Mouse (Mus musculus) liver, embryonic 12.5 days (tissue): Measurements from ENCODE around the gene Stk38l. TPM values are rescaled to one million over a fixed set of nuclear protein-coding genes. Genes with fewer than 3 reads are reported as not detected.
"Not testable (repeated sequence)": the region's sequence is repeated elsewhere in the genome, so short reads cannot be mapped to it uniquely, and the experiment has no call there.

Experiments used
- ATAC-seq: fragments of 200-750 bp; cut with Nextera tagmentation; 2 replicates; pipeline ENCODE4 v1.8.0; 2017; ENCODE audit warnings: moderate number of reproducible peaks, mild to moderate bottlenecking, moderate library complexity
- H3K27ac ChIP-seq: fragments of 300-500 bp; sonication (generic); 2 replicates; pipeline ENCODE4 v1.5.1; 2016; ENCODE audit warnings: mild to moderate bottlenecking
- H3K27me3 ChIP-seq: fragments of 300-500 bp; sonication (generic); replicated peaks from 2 replicates; pipeline ENCODE4 v1.6.1; 2016; ENCODE audit warnings: mild to moderate bottlenecking, moderate library complexity
- H3K36me3 ChIP-seq: fragments of 300-500 bp; sonication (generic); 2 replicates; pipeline ENCODE4 v1.6.1; 2016; ENCODE audit warnings: mild to moderate bottlenecking, moderate library complexity
- H3K4me1 ChIP-seq: fragments of 300-500 bp; sonication (generic); 2 replicates; pipeline ENCODE4 v1.6.1; 2016
- H3K4me2 ChIP-seq: fragments of 300-500 bp; sonication (generic); 2 replicates; pipeline ENCODE4 v1.6.1; 2016; ENCODE audit warnings: mild to moderate bottlenecking, moderate library complexity
- H3K4me3 ChIP-seq: fragments of 300-500 bp; sonication (generic); 2 replicates; pipeline ENCODE4 v1.5.1; 2016; ENCODE audit warnings: mild to moderate bottlenecking, moderate library complexity
- H3K9ac ChIP-seq: fragments of 300-500 bp; sonication (generic); 2 replicates; pipeline ENCODE4 v1.6.1; 2016; ENCODE audit warnings: mild to moderate bottlenecking, moderate library complexity
- H3K9me3 ChIP-seq: fragments of 300-500 bp; sonication (generic); replicated peaks from 2 replicates; pipeline ENCODE4 v1.6.1; 2016; ENCODE audit warnings: mild to moderate bottlenecking, moderate library complexity
- WGBS: fragments of 180-500 bp; shearing (Covaris S2); methylation state at CpG from one replicate; pipeline ENCODE4 v1.1.7; 2016; ENCODE audit not compliant: insufficient replicate concordance; 5-methylcytosine and 5-hydroxymethylcytosine counted together
- polyA plus RNA-seq: library from polyadenylated mRNA; unstranded; fragments of >200 nt; fragmentation: Nextera tagmentation; extraction: Ambion mirVana; gene quantifications from 2 replicates; pipeline ENCODE4 v1.2.1, GENCODE M21; 2016

Stk38l gene
- polyA plus RNA-seq, 1 experiment from 2014 or later: 6.7 TPM

DNA sequence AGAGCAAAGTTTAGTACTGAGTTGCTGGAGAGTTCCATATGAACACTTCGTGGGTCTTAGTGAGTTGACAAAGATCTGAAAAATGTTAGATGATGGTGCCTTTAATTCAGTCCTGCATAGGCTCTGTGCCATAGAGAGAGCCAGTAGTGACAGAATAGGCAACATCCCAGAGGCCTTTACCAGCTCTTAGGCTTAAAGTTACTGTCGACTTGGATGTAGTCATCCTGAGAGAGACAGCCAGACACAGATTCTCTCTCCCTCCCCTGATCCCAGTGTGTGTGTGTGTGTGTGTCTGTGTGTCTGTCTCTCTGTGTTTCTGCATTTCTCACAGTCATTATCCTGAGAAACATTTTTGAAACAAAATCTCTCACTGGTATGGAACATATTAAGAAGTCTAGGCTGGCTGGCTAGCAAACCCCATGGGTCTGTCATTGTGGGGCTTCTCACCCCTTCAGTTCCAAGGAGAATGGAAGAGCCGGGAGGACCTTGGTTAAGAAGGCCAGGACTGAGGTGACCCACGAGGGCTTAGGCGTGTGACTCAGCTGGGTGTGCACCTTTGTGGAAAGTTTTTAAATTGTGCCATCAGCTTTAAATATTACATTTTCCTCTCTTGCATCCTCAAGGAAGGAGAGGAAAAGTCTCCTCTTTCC is 17.3 kb downstream of the Stk38l start:
- Histone ChIP-seq H3K27ac (no peak overlapping the region), H3K36me3 (no peaks in the 10 kb centered on the region), H3K4me3 (no peak overlapping the region), H3K27me3 (no peaks in the 10 kb centered on the region), H3K4me2 (no peak overlapping the region), H3K9me3 (no peaks in the 10 kb centered on the region), H3K4me1 (peaks cover 11% of the 10 kb centered on the region), H3K9ac (no peak overlapping the region)
- no peak for ATAC-seq
- 74% methylated on average over 5 of the region's 5 CpGs for WGBS

DNA sequence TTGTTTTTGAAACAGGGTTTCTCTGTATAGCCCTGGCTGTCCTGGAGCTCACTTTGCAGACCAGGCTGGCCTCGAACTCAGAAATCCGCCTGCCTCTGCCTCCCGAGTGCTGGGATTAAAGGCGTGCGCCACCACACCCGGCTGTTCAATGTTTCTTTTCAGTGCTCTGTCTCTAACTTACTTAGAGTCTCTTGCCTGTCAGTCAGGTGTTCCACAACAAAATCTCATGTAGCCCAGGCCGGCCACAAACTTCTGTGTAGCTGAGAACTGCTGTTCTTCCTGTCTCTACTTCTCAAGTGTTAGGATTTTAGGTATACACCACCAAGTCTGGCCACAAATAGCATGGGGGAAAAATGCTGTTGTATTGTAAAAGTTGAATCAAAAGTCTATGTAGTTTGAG is 19.5 kb downstream of the Stk38l start:
- H3K4me3 ChIP-seq, H3K36me3 ChIP-seq, H3K9me3 ChIP-seq, ATAC-seq, H3K27ac ChIP-seq, H3K9ac ChIP-seq, H3K27me3 ChIP-seq, H3K4me2 ChIP-seq: not testable (repeated sequence)
- 79% methylated on average over 7 of the region's 7 CpGs for WGBS
- peaks cover 17% of the 10 kb centered on the region for H3K4me1 ChIP-seq

DNA sequence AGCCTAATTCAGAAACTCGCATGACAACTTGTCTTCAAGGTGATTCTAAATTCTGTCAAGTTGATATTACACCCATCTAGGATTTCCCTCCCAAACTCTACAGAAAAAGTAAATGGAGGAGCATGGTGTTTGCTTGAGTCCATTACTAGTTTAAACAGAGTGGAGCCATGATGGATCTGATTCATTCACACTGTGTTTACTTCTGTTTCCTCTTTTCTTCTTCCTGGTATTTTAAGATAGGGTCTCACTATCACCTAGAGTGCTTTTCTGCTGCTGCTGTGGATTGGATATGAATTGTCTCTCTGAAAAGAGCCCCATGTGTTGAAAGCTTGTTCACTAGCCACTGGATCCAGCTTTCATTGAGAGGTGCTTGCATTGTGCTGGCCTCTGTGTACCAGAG is 20.4 kb downstream of the Stk38l start:
- no peak overlapping the region for H3K4me2 ChIP-seq
- H3K4me1 ChIP-seq: peaks cover 17% of the 10 kb centered on the region
- no peaks in the 10 kb centered on the region for H3K36me3 ChIP-seq
- no peaks in the 10 kb centered on the region for H3K27me3 ChIP-seq
- WGBS: 67% methylated on average over 1 of the region's 1 CpGs
- H3K9ac ChIP-seq: no peak overlapping the region
- H3K27ac ChIP-seq: no peak overlapping the region
- no peaks in the 10 kb centered on the region for H3K9me3 ChIP-seq
- no peak for ATAC-seq
- no peak overlapping the region for H3K4me3 ChIP-seq

DNA sequence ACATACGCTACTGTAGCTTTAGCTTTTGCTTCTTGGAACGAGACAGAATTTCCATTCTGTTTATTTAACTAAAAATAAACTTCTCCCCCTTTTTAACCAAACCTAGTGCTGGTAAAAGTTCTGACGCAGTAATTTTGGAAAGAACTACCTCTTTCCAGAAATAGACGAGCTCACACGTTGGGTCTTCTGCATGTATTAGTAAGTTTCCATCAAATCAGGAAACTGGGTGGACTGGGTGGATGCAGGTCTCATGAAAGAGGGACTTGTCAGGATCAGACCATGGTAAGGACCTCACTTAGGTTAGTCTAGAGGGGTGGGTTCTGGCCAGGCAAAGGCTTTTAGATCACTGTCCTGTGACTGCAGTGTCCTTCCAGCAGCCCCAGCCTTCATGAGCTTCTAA is 21.8 kb downstream of the Stk38l start:
- no peak for ATAC-seq
- peaks cover 6% of the 10 kb centered on the region for H3K4me1 ChIP-seq
- H3K36me3 ChIP-seq: no peaks in the 10 kb centered on the region
- no peak overlapping the region for H3K27ac ChIP-seq
- no peak overlapping the region for H3K9ac ChIP-seq
- H3K4me3 ChIP-seq: no peak overlapping the region
- H3K9me3 ChIP-seq: no peaks in the 10 kb centered on the region
- H3K27me3 ChIP-seq: no peaks in the 10 kb centered on the region
- no peak overlapping the region for H3K4me2 ChIP-seq
- WGBS: 65% methylated on average over 5 of the region's 5 CpGs

DNA sequence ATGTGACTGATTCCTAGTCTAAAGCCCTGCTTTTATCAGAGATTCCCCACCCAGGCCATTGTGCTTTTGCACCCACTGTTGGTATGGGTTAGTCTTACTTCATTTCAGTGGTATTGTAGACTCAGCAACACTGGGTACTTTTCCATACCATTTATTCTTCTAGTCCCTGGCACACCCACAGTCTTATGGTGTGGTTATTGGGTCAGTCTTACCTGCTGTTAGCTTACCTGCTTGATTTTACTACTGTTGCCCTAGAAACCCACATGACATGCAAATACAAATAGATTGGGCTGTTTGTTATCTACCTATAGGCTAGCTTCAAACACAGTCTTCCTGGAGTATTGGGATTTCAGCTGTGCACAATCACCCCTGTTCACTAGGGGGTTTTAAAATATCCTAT is 22.3 kb downstream of the Stk38l start:
- H3K9ac ChIP-seq: no peak overlapping the region
- H3K9me3 ChIP-seq: no peaks in the 10 kb centered on the region
- no peak overlapping the region for H3K27ac ChIP-seq
- H3K4me3 ChIP-seq: no peak overlapping the region
- H3K27me3 ChIP-seq: no peaks in the 10 kb centered on the region
- H3K36me3 ChIP-seq: no peaks in the 10 kb centered on the region
- no peak overlapping the region for H3K4me2 ChIP-seq
- no peak for ATAC-seq
- peaks cover 9% of the 10 kb centered on the region for H3K4me1 ChIP-seq

DNA sequence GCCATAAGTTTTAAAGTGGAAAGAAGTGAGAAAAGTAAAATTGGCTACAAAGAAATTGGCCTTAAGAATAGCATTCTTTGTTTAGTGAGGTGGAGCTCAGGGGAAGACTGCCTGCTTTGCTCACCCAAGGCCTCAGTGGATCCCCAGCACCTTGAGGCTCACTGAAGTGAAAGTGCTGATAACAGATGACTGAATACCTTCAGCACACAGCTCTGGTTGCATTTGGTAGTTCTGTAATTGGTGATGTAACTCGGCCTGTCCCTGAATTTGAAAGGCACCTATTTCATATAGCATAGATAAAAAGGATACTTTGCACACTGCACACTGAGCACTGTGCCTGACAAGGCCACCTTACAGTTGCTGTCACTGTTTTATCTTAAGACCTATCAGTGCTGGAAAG is 23.5 kb downstream of the Stk38l start:
- no peak overlapping the region for H3K9ac ChIP-seq
- no peaks in the 10 kb centered on the region for H3K9me3 ChIP-seq
- H3K4me2 ChIP-seq: no peak overlapping the region
- H3K36me3 ChIP-seq: no peaks in the 10 kb centered on the region
- no peak for ATAC-seq
- peaks cover 9% of the 10 kb centered on the region; the same call in 1 of the 2 replicates for H3K4me1 ChIP-seq
- 73% methylated on average over 1 of the region's 1 CpGs for WGBS
- H3K27me3 ChIP-seq: no peaks in the 10 kb centered on the region
- no peak overlapping the region for H3K4me3 ChIP-seq
- no peak overlapping the region for H3K27ac ChIP-seq

DNA sequence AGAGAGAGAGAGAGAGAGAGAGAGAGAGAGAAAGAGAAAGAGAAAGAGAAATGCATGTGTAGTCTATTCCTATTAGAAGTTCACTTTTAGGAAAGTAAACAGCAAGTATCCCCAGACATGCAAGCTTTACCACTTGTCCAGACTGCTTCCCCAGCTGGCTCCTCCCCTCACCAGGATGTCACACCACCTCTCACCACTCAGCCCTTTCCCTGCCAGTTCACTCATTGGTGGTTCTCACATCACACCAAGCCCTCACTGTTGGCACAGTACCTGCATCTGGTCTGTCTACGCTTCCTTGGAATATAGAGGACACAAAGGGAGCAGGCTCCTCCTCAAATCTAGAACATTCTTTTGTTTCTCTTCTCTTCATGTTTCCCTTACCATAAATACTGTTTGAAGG is 26.9 kb downstream of the Stk38l start:
- no peak overlapping the region for H3K4me2 ChIP-seq
- no peaks in the 10 kb centered on the region for H3K9me3 ChIP-seq
- WGBS: 70% methylated on average over 1 of the region's 1 CpGs
- no peak overlapping the region for H3K4me3 ChIP-seq
- no peak overlapping the region for H3K9ac ChIP-seq
- no peak overlapping the region for H3K27ac ChIP-seq
- H3K4me1 ChIP-seq: peaks cover 29% of the 10 kb centered on the region
- H3K27me3 ChIP-seq: no peaks in the 10 kb centered on the region
- no peaks in the 10 kb centered on the region for H3K36me3 ChIP-seq
- no peak for ATAC-seq

DNA sequence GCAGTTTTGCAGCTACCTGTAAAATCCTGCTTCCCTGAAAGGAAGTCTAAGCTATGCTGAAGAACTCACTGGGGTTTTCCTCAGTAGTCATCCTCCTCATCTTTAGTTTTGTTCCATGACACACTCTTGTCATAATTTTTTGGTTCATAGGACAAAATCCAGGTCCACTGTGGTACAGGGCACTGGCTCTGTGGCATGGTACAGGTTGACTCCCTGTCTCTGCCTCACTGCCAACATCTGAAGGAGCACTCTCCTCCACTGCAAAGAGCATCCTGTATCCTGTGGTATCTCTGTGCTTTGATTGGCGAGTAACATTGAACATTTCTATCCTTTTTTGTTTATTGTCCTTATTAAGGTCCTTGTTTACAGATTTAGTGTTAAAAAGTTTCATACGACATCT is 27.4 kb downstream of the Stk38l start:
- Histone ChIP-seq H3K27ac (no peak overlapping the region), H3K4me2 (no peak overlapping the region), H3K4me1 (peaks cover 29% of the 10 kb centered on the region), H3K36me3 (no peaks in the 10 kb centered on the region), H3K9me3 (no peaks in the 10 kb centered on the region), H3K4me3 (no peak overlapping the region), H3K9ac (no peak overlapping the region), H3K27me3 (no peaks in the 10 kb centered on the region)
- ATAC-seq: no peak
- 74% methylated on average over 2 of the region's 2 CpGs for WGBS

DNA sequence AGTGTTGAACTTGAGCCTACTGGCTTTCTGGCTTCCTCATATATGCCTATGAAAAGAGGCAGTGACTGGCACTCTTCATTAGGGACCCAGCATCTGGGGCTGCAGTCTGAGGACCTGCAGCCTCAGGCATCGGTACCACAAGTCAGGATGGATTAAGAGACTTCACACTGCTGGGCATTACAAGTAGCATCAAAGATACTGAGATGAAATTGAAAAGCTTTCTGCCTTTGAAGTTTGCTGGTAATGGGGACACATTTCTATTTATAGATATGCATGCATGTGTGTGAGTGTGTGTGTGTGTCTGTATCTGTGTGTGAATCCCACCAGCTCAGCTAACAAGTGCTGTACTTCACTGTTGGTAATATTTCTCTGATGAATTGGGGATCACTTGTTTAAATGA is 27.8 kb downstream of the Stk38l start:
- H3K9me3 ChIP-seq: no peaks in the 10 kb centered on the region
- no peaks in the 10 kb centered on the region for H3K27me3 ChIP-seq
- H3K36me3 ChIP-seq: no peaks in the 10 kb centered on the region
- no peak overlapping the region for H3K4me3 ChIP-seq
- H3K9ac ChIP-seq: no peak overlapping the region
- no peak overlapping the region for H3K27ac ChIP-seq
- H3K4me2 ChIP-seq: no peak overlapping the region
- H3K4me1 ChIP-seq: peaks cover 29% of the 10 kb centered on the region
- ATAC-seq: no peak
- 69% methylated on average over 1 of the region's 1 CpGs for WGBS

DNA sequence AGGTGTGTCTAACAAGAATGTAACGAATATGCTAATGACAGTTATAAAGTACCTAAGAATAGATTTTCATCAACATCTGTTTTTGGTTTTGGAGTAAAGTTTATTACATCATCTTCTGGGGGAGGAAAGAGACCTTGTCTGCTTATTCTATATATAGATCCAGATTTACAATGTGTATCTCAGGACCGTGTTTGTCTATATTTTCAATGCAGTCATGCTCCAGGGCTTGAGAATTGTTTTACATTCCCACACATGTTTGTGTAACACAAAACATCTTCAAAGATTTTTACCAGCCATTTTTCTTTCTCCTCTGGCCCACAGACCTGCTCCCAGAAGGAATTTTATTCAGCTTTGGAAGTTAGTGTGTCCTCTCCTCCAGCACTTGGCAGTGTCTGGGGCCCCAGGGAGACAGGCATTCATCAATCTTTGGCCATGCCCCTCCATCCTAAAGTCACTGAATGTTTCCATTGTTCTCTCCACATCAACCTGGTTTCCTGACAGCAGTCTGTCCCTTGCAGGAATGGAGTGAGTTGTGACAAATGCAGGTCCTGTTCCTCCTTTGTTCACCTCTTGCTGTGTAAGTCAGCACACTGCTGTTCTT is 28.9 kb downstream of the Stk38l start:
- Histone ChIP-seq H3K9me3 (no peaks in the 10 kb centered on the region), H3K27me3 (no peaks in the 10 kb centered on the region), H3K4me2 (no peak overlapping the region), H3K36me3 (no peaks in the 10 kb centered on the region), H3K4me3 (no peak overlapping the region), H3K4me1 (peaks cover 23% of the 10 kb centered on the region), H3K9ac (no peak overlapping the region), H3K27ac (no peak overlapping the region)
- 62% methylated on average over 2 of the region's 2 CpGs for WGBS
- ATAC-seq: no peak

DNA sequence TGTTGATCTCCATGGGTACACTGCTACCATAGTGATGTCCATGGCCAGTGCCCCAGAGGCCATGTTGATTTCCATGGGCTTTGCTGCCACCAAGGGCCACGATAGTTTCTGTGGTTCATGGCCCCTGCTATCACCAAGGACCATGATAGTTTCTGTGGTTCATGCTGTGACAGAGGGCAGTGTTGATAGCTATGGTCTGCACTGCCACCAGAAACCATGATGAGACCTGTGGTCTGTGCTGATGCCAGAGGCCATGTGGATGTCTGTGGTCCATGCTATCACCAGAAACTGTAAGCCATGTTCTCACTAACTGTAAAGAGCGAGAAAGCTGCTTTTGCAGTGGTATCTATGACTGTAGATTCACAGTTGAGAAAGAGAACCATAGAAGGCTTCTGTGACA is 30.3 kb downstream of the Stk38l start:
- Histone ChIP-seq H3K4me1 (peaks cover 23% of the 10 kb centered on the region), H3K27ac (no peak overlapping the region), H3K4me3 (no peak overlapping the region), H3K27me3 (no peaks in the 10 kb centered on the region), H3K9ac (no peak overlapping the region), H3K9me3 (no peaks in the 10 kb centered on the region), H3K36me3 (no peaks in the 10 kb centered on the region), H3K4me2 (no peak overlapping the region)
- 46% methylated on average over 2 of the region's 2 CpGs for WGBS
- peak; percentile 60 for ATAC-seq

DNA sequence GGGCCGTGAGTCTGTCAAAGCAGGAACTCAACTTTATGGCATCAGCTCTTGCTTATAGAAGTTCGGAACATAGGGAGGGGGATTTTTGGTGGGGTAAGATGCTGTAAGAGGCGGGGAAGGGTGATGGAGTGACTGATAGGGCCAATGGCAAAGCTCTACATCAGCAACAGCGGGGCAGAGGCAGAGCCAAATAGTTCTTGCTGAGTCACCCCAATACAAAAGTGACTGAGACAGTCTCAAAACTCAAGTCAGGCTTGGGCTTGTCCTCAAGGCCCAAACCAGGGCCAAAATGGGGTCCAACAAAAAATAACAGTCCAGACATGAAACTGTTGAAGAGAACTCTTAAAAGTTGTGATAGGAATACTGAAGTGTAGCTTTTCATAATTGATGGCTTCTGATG is 30.9 kb downstream of the Stk38l start:
- Histone ChIP-seq H3K36me3 (no peaks in the 10 kb centered on the region), H3K27me3 (no peaks in the 10 kb centered on the region), H3K4me2 (no peak overlapping the region), H3K4me1 (peaks cover 23% of the 10 kb centered on the region), H3K9me3 (no peaks in the 10 kb centered on the region), H3K9ac (no peak overlapping the region), H3K4me3 (no peak overlapping the region), H3K27ac (no peak overlapping the region)
- WGBS: 77% methylated on average over 4 of the region's 4 CpGs
- peak; percentile 40 for ATAC-seq

DNA sequence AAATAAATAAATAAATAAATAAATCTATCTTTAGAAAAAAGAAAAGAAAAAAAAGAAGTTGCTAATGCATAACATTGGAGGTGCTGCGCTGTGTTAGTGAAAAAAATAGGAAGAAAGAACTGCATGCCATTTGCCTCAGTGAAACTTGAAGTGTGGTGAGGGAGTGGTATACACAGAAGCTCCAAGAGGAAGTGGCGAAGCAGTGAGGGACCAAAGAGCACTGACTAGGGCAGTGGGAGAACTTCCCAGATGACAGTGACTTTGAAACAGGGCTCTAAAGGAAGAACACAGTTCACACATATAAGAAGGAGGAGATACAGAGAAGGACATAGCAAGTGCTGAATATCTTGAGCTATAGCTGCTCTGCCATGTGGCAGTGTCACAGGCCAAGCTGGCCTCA is 34.2 kb downstream of the Stk38l start:
- 64% methylated on average over 2 of the region's 2 CpGs for WGBS
- Histone ChIP-seq H3K9me3 (no peaks in the 10 kb centered on the region), H3K4me1 (peaks cover 15% of the 10 kb centered on the region), H3K27me3 (no peaks in the 10 kb centered on the region), H3K4me3 (no peak overlapping the region), H3K36me3 (no peaks in the 10 kb centered on the region), H3K4me2 (no peak overlapping the region), H3K9ac (no peak overlapping the region), H3K27ac (no peak overlapping the region)
- no peak for ATAC-seq
